Mouse (Mus musculus): ENCODE measurements around the gene Dock3. TPM values are rescaled to one million over a fixed set of nuclear protein-coding genes. Genes with fewer than 3 reads are reported as not detected.

Dock3 gene
- polyA plus RNA-seq, 1 experiment: 188 TPM

GRCm38 (mm10) chr9:106858036-106858435 is 373.7 kb downstream of the Dock3 start:
- TF ChIP-seq POLR2A (IDR thresholded peaks at IDR 0.05; ENCODE audit: extremely low read depth, insufficient read depth, low read length): no peak
- no peak for TF ChIP-seq CTCF (IDR thresholded peaks at IDR 0.05; ENCODE audit: extremely low read depth, insufficient read depth, low read length)
- Histone ChIP-seq H3K27ac (ENCODE audit: insufficient read depth, low read length) (no peak overlapping the region), H3K4me1 (ENCODE audit: control insufficient read depth, insufficient read depth, low read length) (no peaks in the 10 kb centered on the region), H3K4me3 (ENCODE audit: insufficient read depth, low read length) (no peak overlapping the region)

GRCm38 (mm10) chr9:106856664-106857063 is 375.0 kb downstream of the Dock3 start:
- no peak overlapping the region for H3K27ac ChIP-seq (ENCODE audit: insufficient read depth, low read length)
- H3K4me1 ChIP-seq (ENCODE audit: control insufficient read depth, insufficient read depth, low read length): no peaks in the 10 kb centered on the region
- H3K4me3 ChIP-seq (ENCODE audit: insufficient read depth, low read length): no peak overlapping the region
- no peak for TF ChIP-seq CTCF (IDR thresholded peaks at IDR 0.05; ENCODE audit: extremely low read depth, insufficient read depth, low read length)
- no peak for TF ChIP-seq POLR2A (IDR thresholded peaks at IDR 0.05; ENCODE audit: extremely low read depth, insufficient read depth, low read length)

Other genes starting within 250 kb of the Dock3 start
- gene Mapkapk3, start 58.0 kb upstream of the Dock3 start, polyA plus RNA-seq (2012; rRNA removed): 4.4 and 5.1 TPM in 2 replicates
- gene Cish, start 64.1 kb upstream of the Dock3 start, polyA plus RNA-seq (2012; rRNA removed): 4.6 and 5.7 TPM in 2 replicates
- gene Hemk1, start 106.4 kb upstream of the Dock3 start, polyA plus RNA-seq (2012; rRNA removed): 33.0 and 33.7 TPM in 2 replicates
- 5.1 and 5.2 TPM in 2 replicates for gene 6430571L13Rik, start 108.7 kb upstream of the Dock3 start, polyA plus RNA-seq (2012; rRNA removed)
- 29.2 and 32.9 TPM in 2 replicates for gene Cacna2d2, start 167.7 kb upstream of the Dock3 start, polyA plus RNA-seq (2012; rRNA removed)